Mouse (Mus musculus) heart, postnatal 0 days (tissue): ENCODE measurements around the gene Hhex. TPM values are rescaled to one million over a fixed set of nuclear protein-coding genes. Genes with fewer than 3 reads are reported as not detected.
A peak's percentile ranks its signal among the peaks of the same experiment; 100 is the strongest.

ENCODE experiments used
- ATAC-seq: fragments of 200-750 bp; cut with Nextera tagmentation; 2 replicates; pipeline ENCODE4 v1.8.0; 2017; ENCODE audit warnings: low read depth, moderate number of reproducible peaks, moderate library complexity; ENCODE audit not compliant: insufficient read depth
- DNase-seq: peaks from one replicate; pipeline ENCODE4 v3.0.0-alpha.2; 2016; ENCODE audit warnings: low spot score
- H3K27ac ChIP-seq: fragments of 300-500 bp; sonication (generic); 2 replicates; pipeline ENCODE4 v1.5.1; 2014; ENCODE audit warnings: low read depth, mild to moderate bottlenecking
- H3K27me3 ChIP-seq: fragments of 300-500 bp; sonication (generic); 2 replicates; pipeline ENCODE4 v1.6.1; 2014; ENCODE audit warnings: low read length, mixed read lengths; ENCODE audit not compliant: control insufficient read depth, insufficient read depth
- H3K36me3 ChIP-seq: fragments of 300-500 bp; sonication (generic); replicated peaks from 2 replicates; pipeline ENCODE4 v1.6.1; 2014; ENCODE audit warnings: low read length, mixed read lengths; ENCODE audit not compliant: control insufficient read depth, insufficient read depth
- H3K4me1 ChIP-seq: fragments of 300-500 bp; sonication (generic); 2 replicates; pipeline ENCODE4 v1.6.1; 2014; ENCODE audit warnings: antibody characterized with exemption; ENCODE audit not compliant: control insufficient read depth, insufficient read depth
- H3K4me2 ChIP-seq: fragments of 300-500 bp; sonication (generic); 2 replicates; pipeline ENCODE4 v1.6.1; 2014; ENCODE audit warnings: low read depth, mild to moderate bottlenecking, low read length, moderate library complexity
- H3K4me3 ChIP-seq: fragments of 300-500 bp; sonication (generic); 2 replicates; pipeline ENCODE4 v1.5.1; 2014; ENCODE audit warnings: low read depth, low read length
- H3K9ac ChIP-seq: fragments of 300-500 bp; sonication (generic); replicated peaks from 2 replicates; pipeline ENCODE4 v1.6.1; 2014; ENCODE audit warnings: low read depth, low read length, mixed read lengths
- H3K9me3 ChIP-seq: fragments of 300-500 bp; sonication (generic); replicated peaks from 2 replicates; pipeline ENCODE4 v1.6.1; 2016; ENCODE audit warnings: low read length; ENCODE audit not compliant: control insufficient read depth
- CTCF ChIP-seq: IDR thresholded peaks from 2 replicates; pipeline ENCODE4 v1.5.1; 2016; ENCODE audit warnings: antibody characterized with exemption, control low read depth, low read depth
- EP300 ChIP-seq: IDR thresholded peaks from 2 replicates; pipeline ENCODE4 v1.6.1; 2016; ENCODE audit warnings: antibody characterized with exemption, low read depth
- WGBS: fragments of 180-500 bp; shearing (Covaris S2); extraction: QIAGEN DNeasy Blood & Tissue Kit; methylation state at CpG from one replicate; pipeline ENCODE4 v1.1.7; 2014; 5-methylcytosine and 5-hydroxymethylcytosine counted together
- polyA plus RNA-seq: library from polyadenylated mRNA; unstranded; fragments of >200 nt; fragmentation: Nextera tagmentation; extraction: Ambion mirVana; gene quantifications from 2 replicates; pipeline ENCODE4 v1.2.1, GENCODE M21; 2015
- total RNA-seq: library from RNA; depleted of rRNA; stranded (reverse); fragments of >200 nt; gene quantifications from 2 replicates; pipeline ENCODE4 v1.2.3, GENCODE M21; 2014; ENCODE audit warnings: low replicate concordance

The Hhex gene
- total and polyA plus RNA-seq, 2 experiments from 2014 or later: 5.2 to 10.0 TPM

- ATAC-seq (no peak), DNase-seq (peak; percentile 58)
- Histone ChIP-seq H3K4me3 (no peak overlapping the region), H3K36me3 (peaks cover 49% of the 10 kb centered on the region), H3K9me3 (no peaks in the 10 kb centered on the region), H3K27ac (no peak overlapping the region), H3K4me1 (no peaks in the 10 kb centered on the region), H3K4me2 (no peak overlapping the region), H3K9ac (no peak overlapping the region), H3K27me3 (no peaks in the 10 kb centered on the region)
- TF ChIP-seq CTCF (peak; percentile 64), EP300 (no peak)
- WGBS: 43% methylated on average over 3 of the region's 3 CpGs
Observed at GRCm38 (mm10) chr19:37419613-37420012, 15.0 kb upstream of the Hhex start.

GRCm38 (mm10) chr19:37428589-37428988 is 6.0 kb upstream of the Hhex start:
- Histone ChIP-seq H3K4me2 (no peak overlapping the region), H3K27me3 (peaks cover 50% of the 10 kb centered on the region), H3K36me3 (no peaks in the 10 kb centered on the region), H3K4me3 (no peak overlapping the region), H3K27ac (no peak overlapping the region), H3K4me1 (no peaks in the 10 kb centered on the region), H3K9me3 (no peaks in the 10 kb centered on the region), H3K9ac (no peak overlapping the region)
- TF ChIP-seq CTCF (no peak), EP300 (no peak)
- ATAC-seq: no peak
- 67% methylated on average over 5 of the region's 5 CpGs for WGBS
- no peak for DNase-seq

GRCm38 (mm10) chr19:37431139-37431756 is 3.4 kb upstream of the Hhex start:
- 86% methylated on average over 11 of the region's 11 CpGs for WGBS
- Histone ChIP-seq H3K9ac (no peak overlapping the region), H3K36me3 (no peaks in the 10 kb centered on the region), H3K4me3 (no peak overlapping the region), H3K9me3 (no peaks in the 10 kb centered on the region), H3K4me2 (no peak overlapping the region), H3K27me3 (peaks cover 76% of the 10 kb centered on the region), H3K4me1 (no peaks in the 10 kb centered on the region), H3K27ac (no peak overlapping the region)
- no peak for ATAC-seq
- TF ChIP-seq CTCF (no peak), EP300 (no peak)
- no peak for DNase-seq

- WGBS: 28% methylated on average over 16 of the region's 16 CpGs
- no peak for ATAC-seq
- Histone ChIP-seq H3K27me3 (peaks cover 89% of the 10 kb centered on the region), H3K36me3 (no peaks in the 10 kb centered on the region), H3K4me3 (peak overlapping the region; percentile 64; the same call in 1 of the 2 replicates), H3K4me1 (no peaks in the 10 kb centered on the region), H3K9ac (no peak overlapping the region), H3K27ac (no peak overlapping the region), H3K4me2 (no peak overlapping the region), H3K9me3 (no peaks in the 10 kb centered on the region)
- DNase-seq: no peak
- no peak for TF ChIP-seq EP300
- no peak for TF ChIP-seq CTCF
Observed at GRCm38 (mm10) chr19:37432868-37433570, 1.6 kb upstream of the Hhex start.

- TF ChIP-seq EP300: no peak
- TF ChIP-seq CTCF: no peak
- no peaks in the 10 kb centered on the region for H3K9me3 ChIP-seq
- no peak overlapping the region for H3K27ac ChIP-seq
- 4% methylated on average over 14 of the region's 14 CpGs for WGBS
- H3K36me3 ChIP-seq: no peaks in the 10 kb centered on the region
- no peak overlapping the region for H3K9ac ChIP-seq
- H3K27me3 ChIP-seq: peaks cover 87% of the 10 kb centered on the region
- ATAC-seq (no peak), DNase-seq (no peak)
- no peaks in the 10 kb centered on the region for H3K4me1 ChIP-seq
- peak overlapping the region; percentile 78 for H3K4me2 ChIP-seq
- H3K4me3 ChIP-seq: peak overlapping the region; percentile 64
Observed at GRCm38 (mm10) chr19:37433895-37434262, 731 bp upstream of the Hhex start.
